Mouse (Mus musculus) adrenal gland, adult 2 months (tissue): Measurements from ENCODE around the gene Ikzf4. TPM values are rescaled to one million over a fixed set of nuclear protein-coding genes. Genes with fewer than 3 reads are reported as not detected.
A peak's percentile ranks its signal among the peaks of the same experiment; 100 is the strongest.
"Not testable (repeated sequence)": the region's sequence is repeated elsewhere in the genome, so short reads cannot be mapped to it uniquely, and the experiment has no call there.

Source experiments
- DNase-seq: peaks from one replicate; pipeline ENCODE4 v3.0.0; 2021
- polyA plus RNA-seq: library from polyadenylated mRNA; depleted of rRNA; stranded (reverse); fragments of >200 nt; gene quantifications from 2 replicates; pipeline ENCODE4 v1.2.3, GENCODE M21; 2012
- total RNA-seq, 2 experiments: library from RNA; stranded (reverse); gene quantifications; 2 replicates each; pipeline ENCODE4 v1.2.3; 2021

The Ikzf4 gene
- total and polyA plus RNA-seq, 3 experiments: 1.9 to 3.5 (median 2.6) TPM

DNA sequence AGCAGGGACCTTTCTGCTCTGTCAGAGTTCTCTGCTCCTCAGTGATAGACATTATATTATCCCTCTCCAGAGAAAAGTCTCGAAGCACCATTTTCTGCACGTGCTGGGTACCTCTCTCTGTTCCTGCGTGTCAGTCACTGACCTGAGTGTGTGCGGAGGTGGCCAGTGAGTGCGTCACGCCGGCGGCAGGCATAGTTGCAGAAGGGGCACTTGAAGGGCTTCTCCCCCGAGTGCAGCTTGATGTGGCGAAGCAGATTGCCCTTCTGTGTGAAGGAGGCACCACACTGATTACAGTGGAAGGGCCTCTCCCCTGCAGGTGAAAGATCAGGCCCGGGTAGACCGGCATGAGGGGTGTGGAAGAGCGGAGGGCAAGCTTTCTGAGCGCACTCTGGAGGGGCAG lies 5.8 kb downstream of the Ikzf4 start:
- DNase-seq: no peak

DNA sequence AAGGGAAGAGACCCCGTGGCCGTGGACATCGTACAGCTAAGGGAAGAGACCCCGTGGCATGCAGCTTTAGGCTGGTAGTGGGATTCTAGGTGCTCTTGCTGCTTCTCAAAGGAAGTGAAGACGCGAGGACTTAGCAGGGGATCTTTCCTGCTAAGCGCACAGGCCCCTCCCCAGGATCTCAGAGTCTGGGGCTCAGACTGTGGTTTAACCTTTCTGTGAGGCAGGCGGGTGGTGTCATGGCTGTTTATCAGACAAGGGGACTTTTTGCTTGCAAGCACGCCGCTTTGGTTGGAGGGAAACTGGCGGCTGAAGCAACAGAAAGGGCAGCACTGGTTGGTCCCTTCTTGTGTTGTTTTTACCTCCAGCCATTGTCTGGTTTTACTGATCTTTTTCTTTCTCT lies 8.8 kb downstream of the Ikzf4 start:
- DNase-seq: no peak

DNA sequence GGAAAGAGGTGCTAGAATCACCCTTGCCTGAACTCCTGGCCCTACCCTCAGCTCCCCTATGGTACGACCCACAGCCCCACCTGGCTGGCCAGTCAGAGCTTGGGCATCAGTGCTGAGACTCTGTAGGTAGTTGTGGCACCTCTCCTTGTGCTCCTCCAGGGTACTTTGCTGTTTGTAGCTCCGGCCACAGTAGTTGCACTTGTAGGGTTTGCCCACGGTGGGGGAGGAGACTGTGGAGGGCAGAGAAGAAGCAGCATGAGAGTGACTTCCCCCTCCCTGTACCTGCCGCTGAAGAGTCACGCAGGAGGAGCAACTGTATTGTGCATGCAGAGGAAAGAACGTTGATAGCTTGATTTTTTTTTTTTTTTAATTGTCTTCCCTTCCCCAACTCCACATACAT lies 9.2 kb downstream of the Ikzf4 start:
- no peak for DNase-seq

DNA sequence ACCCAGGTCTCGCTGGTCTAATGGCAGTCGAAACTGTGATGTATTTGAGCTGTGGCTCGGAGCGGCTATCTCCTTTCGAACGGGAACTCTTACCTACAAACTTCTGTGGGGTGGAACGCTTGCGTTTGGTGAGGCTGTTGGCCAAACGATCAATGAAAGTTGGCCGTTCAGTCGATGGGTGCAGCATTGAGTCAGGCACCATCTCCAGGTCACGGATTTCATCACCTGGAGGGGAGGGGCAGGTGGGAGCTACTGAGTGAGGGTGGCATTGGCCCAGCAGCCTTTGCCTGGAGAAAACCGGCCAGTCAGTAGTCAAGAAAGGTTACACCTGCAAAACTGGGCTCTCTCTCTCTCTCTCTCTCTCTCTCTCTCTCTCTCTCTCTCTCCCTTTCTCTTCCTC lies 10.1 kb downstream of the Ikzf4 start:
- DNase-seq: peak; percentile 12

DNA sequence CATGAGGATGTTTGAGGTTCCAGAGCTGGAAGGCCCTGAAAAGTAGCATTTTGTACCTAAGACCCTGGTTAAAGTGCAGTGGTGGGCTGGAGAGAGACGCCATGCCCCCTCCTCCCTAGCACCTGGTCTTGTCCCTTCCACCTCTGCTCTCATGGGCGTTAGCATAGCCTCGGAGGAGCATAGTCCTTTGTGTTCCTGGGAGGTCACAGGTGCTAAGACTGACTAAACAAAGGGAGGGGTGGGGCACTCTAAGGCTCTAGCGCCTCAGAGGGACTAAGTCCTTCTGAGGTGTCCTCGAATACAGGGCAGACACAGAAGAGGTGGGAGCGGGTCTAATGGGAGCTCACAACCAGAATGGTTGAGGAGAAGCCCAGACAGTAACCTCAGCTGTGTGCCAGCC lies 14.2 kb downstream of the Ikzf4 start:
- DNase-seq: no peak

DNA sequence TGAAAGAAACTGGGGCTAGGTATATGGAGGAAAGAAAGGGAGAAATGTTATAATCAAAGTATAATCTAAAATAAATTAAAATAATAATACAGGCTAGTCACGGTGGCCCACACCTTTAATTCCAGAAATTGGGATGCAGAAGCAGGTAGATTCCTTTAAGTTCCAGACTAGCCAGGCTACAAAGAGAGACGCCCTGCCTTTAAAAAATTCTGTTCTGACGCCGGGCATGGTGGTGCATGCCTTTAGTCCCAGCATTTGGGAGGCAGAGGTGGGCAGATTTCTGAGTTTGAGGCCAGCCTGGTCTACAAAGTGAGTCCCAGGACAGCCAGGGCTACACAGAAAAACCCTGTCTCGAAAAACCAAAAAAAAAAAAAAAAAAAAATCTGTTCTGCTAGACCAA lies 15.5 kb downstream of the Ikzf4 start:
- DNase-seq: not testable (repeated sequence)

DNA sequence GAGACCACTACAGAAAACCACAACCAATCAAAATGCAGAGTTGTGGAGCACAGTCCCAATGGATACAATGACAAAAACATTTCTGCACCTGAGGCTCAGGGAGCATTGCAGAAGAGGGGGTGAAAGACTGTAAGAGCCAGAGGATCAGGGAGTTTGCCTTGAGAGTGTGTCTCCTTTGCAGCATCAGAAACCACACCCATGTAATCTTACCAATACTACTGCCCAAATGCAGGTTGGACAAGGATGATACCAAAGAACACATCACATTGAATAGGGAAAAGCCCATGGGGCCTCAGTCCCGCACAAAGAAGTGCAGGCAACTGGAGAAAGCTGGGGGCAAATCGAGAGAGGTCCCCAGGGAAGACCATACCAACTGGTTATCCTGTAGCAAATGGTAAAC lies 16.0 kb downstream of the Ikzf4 start:
- no peak for DNase-seq

DNA sequence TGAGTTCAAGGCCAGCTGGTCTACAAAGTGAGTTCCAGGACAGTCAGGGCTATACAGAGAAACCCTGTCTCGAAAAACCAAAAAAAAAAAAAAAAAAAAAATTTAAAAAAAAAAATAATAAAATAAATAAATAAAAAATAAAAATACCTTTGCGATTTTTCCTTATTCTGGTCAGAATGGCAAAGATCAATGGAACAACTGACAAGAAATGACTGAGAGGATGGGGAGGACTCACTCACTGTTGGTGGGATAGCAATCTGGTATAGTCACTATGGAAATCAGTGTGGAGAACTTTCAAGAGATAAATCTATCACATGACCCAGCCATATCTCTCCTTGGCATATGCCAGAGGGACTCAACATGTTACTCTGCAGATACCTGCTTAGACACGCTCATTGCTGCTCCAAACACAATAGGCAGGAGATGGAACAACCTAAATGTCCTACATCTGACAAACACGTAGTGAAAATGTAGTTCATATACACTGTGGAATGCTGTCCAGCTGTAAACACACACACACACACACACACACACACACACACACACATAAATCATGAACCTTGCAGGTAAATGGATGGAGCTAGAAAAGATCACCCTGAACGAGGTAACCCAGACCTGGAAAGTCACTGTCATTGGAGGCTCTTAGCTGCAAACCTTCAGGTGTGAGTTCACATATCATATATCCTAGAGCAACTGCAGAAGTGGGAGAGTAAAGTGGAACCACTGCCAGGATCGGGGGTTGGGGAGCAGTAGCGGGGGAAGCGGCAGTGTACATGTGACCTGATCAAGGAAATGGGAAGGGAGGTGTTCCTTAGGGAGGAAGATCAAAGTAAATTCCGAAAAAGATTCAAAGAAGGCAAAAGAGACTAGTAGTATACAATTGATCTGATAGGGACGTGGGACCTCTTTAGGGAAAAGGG lies 18.1 kb downstream of the Ikzf4 start:
- DNase-seq: no peak

DNA sequence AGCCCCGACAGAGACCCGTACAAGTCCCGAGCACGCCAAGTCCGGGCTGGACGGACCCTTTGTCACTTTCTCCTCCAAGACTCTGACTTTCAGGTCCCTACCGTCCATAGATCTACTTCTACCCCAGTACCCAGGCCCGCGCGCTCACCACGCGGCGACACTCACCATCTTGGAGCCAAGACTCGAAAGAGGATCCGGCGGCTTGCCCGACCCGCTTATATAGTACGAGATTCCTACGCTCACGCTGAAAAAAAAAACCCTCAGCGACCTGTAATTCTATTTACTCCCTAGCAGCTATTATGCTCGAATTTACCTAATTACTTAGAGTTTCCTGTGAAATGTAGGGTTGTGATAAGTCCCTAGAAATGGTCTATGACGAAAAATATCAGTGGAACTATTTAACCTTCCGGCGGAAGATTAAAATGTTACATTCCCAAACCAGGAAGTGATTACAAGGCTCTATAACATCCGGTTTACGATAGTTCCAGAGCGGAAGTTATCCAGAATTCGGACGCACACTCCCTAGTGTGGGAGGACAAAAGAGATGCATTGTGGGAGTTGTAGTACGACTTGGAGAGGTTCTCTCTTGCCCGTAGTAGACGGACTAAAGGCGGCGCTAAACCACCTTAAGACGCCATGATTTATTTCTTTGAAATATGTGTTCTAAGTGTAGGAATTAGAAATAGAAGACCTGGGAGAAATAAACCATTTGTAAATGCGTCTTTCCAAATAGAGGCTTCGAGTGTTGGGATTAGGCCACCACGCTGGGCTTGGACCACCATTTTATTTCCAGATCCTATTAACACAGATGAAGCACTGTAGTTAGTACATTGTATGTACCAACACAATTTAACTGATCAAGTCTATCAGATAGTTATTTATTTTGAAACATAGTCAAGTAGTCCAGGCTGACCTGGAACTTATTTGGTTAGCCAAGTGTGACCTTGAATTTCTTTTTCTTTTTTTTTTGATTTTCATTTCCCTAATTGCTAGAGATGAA lies 19.2 kb downstream of the Ikzf4 start, which contains the start of gene Rps26:
TSS of gene Rps26 (minus strand) at position 437 of the 1,000 bp plus-strand sequence.
- peak; percentile 90 for DNase-seq

DNA sequence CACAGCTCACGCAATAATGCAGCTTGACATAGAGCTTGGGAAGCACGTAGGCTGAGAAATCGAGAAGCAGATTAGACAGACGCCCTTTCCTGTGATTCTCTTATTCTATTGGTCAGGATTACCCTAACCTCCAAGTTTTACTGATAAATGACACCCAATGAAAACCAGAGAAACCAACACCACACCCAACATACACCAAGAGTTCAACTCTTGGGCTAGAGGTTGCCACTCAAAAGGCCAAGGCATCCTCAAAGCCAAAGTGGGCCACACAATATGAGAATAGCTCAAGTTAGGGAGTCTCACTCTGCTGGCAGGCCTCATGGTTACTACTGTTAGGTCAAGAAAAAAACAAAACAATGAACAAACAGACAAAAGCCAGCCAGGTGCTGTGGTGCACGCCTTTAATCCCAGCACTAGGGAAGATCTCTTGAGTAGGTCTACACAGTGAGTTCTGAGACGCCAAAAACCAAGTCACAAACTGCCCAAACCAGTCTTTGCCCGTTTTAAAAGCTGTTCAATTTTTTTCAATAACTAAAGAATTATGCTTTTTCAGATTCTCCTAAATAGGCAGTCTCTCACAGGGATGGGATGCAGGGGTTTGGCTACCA lies 20.4 kb downstream of the Ikzf4 start:
- no peak for DNase-seq

DNA sequence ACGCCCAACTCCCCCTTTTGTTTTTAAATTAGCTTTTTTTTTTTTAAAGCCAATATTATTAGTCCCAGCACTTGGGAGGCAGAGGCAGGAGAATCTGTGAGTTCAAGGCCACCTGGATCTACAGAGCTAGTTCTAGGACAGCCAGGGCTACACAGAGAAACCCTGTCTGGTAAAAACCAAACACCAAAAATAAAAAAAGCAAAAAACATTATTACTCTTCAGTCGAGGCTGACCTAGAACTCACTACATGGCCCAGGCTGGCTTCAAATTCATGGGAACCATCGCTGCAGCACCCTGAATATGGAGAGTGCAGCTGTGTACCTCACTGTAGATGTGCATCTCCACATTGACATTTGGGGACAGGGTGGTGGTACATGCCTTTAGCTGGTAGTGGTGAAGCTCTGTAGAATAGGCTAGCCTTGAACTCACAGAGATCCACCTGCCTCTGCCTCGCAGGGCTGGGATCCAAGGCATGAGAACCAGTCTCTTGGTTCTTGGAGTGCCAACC lies 22.6 kb downstream of the Ikzf4 start:
- not testable (repeated sequence) for DNase-seq

DNA sequence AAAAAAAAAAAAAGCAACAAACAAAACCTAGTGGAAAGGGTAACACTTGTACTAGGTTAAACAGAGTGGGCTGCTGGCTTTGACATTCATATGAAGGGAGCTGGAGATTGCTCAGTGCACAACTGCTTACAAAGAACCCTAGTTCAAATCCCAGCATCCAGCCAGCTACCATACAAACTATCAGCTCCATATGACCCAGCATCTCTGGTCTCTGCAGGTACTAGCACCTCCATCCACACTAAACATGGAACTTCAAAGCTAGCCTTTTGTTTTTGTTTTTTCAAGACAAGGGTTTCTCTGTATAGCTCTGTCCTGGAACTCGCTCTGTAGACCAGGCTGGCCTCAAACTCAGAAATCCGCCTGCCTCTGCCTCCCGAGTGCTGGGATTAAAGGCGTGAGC lies 23.1 kb downstream of the Ikzf4 start:
- DNase-seq: no peak

DNA sequence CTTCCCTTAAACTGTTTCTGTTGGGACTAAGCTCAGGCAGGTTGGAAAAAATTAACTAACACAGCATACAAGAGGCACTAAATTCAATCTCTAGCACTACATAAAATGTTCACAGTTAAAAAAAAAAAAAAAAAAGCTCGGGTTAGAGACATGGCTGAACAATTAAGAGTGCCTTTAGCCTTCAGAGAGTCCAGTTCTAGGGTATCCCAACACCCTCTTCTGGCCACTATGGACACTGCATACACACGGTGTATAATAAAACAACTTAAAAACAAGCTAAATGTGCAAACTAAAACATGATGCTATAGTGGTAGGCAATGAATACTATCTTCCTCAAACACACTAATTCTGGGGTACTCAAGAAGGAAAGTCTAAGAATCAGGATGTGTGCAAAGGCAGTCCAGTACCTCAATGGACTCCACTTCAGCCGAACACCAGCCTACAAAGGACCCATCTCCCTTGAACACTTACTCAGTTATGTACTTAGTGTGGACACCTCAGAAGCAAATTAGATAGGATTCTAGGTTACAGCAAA lies 23.7 kb downstream of the Ikzf4 start:
- no peak for DNase-seq

DNA sequence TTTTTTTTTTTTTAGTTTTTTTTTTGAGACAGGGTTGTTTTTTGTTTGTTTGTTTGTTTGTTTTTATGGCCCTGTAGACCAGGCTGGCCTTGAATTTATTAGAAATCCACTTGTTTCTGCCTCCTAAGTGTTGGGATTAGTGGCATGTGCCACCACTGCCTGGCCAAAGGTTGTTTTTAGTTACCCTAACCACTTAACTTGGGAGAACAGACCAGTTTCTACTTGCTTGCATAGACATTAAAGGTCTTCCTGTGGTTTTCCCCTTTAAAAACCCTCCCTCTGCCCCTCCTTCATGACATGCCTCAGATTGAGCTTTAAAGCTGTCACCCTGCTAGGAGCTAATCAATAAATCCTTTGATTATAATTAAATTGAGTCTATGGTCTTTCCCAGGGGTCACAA lies 25.6 kb downstream of the Ikzf4 start:
- no peak for DNase-seq

DNA sequence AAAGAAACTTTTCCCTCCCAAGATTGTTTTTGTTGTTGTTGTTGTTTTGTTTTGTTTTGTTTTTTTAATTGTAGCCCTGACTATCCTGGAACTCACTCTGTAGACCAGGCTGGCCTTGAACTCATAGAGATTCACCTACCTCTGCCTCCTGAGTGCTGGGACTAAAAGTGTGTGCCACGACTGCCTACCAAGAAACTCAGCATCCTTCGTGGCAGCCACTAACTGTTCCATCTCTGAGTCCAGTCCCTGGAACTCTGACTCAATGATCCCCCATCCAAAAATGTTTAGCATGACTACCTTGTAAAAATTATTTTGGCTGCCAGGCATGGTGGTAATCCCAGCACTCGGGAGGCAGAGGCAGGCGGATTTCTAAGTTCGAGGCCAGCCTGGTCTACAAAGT lies 26.6 kb downstream of the Ikzf4 start:
- not testable (repeated sequence) for DNase-seq

DNA sequence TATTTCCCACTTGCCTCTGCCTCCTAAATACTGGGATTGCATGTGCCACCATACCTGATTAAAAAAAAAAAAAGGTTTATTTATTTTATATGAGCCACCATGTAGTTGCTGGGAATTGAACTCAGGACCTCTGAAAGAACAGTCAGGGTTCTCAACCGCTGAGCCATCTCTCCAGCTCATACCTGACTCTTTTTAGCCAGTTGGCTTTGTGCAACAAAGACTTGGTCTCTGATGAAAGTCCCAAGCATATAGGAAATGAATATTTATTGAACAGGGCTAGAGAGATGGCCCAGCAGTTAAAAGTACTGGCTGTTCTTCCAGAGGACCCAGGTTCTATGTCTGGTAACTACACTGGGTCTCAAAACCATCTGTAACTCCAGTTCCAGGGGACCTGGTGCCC lies 27.2 kb downstream of the Ikzf4 start:
- DNase-seq: no peak

DNA sequence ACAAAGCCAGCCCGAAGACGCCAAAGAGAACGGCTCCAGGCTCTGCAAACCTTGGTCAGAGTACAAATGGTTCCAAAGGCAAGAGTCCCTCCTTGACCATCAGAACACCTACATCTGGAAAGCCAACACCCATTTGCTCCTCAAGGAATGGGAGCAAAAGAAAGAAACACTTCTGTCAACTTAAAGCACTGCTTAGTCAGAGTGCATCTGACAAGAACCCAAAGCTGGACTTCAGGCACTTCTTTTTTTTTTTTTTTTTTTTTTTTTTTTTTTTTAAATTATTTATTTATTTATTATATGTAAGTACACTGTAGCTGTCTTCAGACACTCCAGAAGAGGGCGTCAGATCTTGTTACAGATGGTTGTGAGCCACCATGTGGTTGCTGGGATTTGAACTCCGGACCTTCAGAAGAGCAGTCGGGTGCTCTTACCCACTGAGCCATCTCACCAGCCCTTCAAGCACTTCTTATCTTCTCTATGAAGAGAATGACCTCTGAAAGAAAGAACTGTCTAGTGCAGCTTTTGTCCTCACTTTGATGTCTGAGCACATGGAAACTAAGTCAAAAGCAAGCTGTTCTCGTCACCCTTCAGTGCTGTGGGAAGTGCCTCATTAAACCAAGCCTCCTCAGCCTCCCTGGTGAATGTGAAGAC lies 29.9 kb downstream of the Ikzf4 start:
- DNase-seq: not testable (repeated sequence)

DNA sequence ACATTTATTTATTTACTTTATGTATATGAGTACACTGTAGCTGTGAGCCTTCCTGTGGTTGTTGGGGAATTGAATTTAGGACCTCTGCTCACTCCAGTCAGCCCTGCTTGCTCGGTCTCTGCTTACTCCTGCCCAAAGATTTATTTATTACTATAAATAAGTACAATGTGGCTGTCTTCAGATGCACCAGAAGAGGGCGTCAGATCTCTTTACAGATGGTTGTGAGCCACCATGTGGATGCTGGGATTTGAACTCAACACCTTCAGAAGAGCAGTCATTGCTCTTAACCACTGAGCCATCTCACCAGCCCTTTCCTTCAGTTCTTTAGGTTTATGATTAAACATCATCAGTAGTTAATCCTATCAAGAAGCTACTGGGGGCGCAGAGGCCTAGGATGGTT lies 30.9 kb downstream of the Ikzf4 start:
- no peak for DNase-seq

DNA sequence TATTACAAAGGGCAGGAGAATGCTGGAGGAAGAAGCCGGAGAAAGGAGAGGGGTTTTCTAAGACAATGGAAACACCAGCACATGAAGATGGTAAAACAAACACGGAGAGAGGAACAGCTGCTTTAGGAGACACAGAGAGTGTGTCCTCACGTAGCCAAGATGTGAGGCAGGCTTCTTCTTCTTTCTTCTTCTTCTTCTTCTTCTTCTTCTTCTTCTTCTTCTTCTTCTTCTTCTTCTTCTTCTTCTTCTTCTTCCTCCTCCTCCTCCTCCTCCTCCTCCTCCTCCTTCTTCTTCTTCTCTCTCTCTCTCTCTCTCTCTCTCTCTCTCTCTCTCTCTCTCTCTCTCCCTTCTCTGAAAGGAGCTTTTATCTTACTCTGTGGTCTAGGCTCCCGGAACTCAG lies 32.0 kb downstream of the Ikzf4 start:
- DNase-seq: not testable (repeated sequence)

DNA sequence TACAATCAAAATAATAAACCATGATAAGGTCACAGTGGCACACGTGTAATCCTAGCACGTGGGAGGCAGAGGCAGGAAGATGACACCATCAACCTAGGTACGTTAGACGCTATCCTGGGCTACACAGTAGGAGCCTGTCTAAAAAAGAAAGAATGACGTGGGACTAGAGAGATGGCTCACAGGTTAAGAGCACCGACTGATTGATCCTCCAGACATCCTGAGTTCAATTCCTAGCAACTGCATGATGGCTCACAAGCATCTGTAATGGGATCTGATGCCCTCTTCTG lies 32.7 kb downstream of the Ikzf4 start:
- no peak for DNase-seq

DNA sequence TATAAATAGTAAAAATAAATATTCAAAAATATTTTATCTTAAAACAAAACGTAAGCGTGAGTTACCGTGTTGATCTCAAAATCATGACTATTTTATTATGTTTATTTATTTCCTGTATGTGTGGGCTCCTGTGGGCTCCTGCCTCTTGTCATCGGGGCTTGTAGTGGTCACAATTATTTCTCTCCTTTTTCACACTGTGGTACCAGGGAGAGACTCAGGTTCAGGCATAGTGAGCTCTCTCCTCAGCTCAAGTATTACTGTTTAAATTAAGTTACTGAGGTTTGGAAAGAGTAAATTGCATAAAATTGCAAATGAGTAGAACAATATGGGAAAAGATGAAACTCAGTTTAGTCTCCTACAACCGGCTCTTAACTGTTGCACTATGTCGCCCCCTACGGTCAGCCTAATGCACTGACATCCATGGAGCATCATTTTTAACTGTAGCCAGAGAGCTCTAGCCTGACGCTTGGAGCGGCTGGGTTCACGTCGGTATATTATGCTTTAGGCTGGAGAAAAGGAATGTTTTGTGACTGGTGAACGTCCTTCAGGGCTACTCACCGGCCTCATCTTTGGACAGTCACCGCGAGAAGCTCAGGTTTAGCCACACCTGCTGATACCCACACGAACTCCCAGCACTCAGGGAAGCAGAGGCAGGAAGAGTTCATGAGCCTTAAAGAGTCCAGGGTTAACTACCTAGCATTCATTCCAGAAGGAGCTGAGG lies 33.2 kb downstream of the Ikzf4 start:
- peak; percentile 73 for DNase-seq
